Mouse (Mus musculus) splenic B cell, adult 2 months (primary cell): Measurements from ENCODE around the gene Snd1.

Experiments used
- DNase-seq: peaks from one replicate; pipeline ENCODE4 v3.0.0-alpha.2; 2011; ENCODE audit warnings: low read depth, low spot score
- H3K27me3 ChIP-seq: 2 replicates; pipeline ENCODE4 v1.6.1; 2012; ENCODE audit warnings: mild to moderate bottlenecking, low read length, moderate library complexity, mixed read lengths; ENCODE audit not compliant: control insufficient read depth, poor library complexity, insufficient read depth, severe bottlenecking
- H3K36me3 ChIP-seq: 2 replicates; pipeline ENCODE4 v1.6.1; 2012; ENCODE audit warnings: mild to moderate bottlenecking, low read length, moderate library complexity, mixed read lengths; ENCODE audit not compliant: control insufficient read depth, poor library complexity, insufficient read depth, severe bottlenecking

The Snd1 gene

DNA sequence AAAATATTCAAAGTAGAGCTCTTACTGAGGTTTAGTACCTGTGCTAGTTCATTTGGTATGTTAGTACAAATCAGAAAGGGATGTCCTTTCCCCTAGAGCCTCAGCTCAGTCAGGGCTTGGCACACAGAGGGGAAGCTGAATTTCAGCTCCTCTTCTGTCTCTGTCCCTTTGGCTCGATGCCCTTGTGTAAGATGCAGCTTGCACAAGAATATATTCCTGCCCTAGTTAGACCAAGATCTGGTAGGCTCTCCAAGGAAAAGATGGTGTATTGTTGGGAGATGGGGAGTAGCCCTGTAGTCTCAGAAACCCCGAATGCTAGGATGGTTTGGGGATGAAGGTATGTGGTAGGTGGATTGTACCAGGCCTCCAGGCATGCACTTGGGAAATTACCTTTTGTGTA, 74.4 kb downstream of the Snd1 start:
- no peak for DNase-seq
- Histone ChIP-seq H3K36me3 (no peaks in the 10 kb centered on the region), H3K27me3 (no peaks in the 10 kb centered on the region)

DNA sequence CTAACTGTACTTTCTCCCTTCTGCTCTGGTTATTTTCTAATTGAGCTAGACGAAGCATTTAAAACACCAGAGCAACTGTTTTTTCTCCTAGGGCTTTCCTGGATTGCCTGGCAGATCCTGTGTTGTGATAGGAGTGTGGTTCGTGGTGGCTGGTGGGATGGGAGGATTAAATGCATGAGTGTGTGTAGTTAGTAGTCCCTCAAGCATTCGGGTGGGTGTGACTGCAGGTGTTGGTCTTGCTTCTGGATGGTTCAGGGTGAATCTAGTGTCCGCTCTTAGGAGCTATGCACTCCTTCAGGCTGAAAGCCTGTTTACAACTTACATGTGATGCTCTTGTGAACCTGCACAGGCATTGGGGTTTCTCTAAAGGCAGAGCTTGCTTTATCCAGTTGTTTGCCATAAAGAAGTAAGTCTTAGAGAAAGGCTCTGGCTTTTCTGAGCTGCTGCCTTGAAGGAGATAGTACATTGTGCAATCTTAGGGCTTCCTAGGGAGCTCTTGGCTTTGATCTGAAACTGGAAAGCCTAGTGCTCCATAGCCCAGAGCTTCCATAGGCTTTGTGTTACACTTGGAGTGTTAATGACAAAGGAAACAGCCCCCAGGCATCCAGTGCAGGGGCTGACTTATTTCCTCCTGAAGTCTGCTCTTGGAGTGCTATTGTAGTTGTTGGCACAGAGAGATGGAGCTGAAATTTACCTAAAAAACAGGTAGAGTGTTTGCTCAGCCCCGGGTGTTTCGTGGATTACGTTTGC, 75.5 kb downstream of the Snd1 start:
- no peaks in the 10 kb centered on the region for H3K27me3 ChIP-seq
- H3K36me3 ChIP-seq: no peaks in the 10 kb centered on the region
- DNase-seq: no peak

DNA sequence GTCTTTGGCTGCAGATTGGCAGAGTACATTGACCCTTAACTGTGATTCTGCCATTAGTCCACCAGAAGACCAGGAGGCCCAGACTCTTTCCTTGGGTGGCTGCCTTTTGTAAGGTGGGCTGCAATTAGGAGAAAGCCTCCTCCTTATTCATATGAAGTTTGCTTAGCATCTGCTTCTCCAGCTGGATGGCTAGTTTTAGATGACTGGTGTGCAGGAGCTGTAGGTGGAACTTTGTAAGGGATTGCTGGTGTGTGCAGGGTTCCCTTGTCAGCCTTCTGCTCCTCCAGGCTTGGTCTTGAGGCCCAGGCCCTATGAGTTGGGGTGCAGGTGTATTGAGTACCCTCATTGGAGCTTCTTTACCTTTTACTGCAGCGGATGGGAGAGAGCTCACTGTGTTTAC, 79.5 kb downstream of the Snd1 start:
- no peaks in the 10 kb centered on the region for H3K36me3 ChIP-seq
- no peak for DNase-seq
- H3K27me3 ChIP-seq: no peaks in the 10 kb centered on the region

DNA sequence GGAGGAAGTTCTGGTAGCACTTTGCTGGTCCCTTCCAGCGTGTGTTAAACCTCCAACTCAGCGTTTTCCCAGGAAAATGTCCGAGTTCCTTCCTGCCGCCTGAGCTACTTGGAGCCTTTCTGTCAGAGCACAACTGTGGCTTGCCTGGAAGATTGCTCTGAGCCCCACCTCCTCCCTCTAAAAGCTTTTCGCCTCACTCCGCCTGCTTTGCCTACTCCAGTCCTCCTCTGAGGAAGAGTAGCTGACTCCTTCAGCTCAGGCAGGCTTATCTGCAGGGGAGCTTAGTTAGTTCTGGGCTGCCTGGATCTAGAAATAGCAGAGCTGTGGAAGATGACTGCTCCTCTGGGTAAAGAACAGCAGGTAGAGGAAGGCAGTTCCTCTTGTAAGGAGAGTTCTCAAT, 80.1 kb downstream of the Snd1 start:
- DNase-seq: no peak
- no peaks in the 10 kb centered on the region for H3K36me3 ChIP-seq
- H3K27me3 ChIP-seq: no peaks in the 10 kb centered on the region

DNA sequence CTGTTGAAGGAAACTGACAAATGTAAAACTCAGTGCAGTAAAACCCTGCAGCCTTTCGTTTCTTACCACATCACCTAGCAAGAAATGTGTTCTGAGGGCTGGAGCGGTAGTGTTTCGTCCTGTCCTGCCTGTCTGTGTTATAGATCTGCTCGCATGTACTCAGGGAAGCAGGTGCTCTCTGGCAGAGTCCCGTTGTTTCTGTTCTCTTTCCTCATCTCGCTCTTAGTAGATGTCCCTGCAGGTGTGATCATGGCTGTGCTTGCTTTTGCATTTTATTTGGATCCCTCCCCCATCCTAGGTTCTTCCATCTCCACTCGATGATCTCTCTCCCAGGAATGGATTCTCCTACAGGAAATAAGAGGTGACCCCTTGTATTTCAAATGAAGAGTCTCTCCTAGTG, 80.5 kb downstream of the Snd1 start:
- no peak for DNase-seq
- Histone ChIP-seq H3K27me3 (no peaks in the 10 kb centered on the region), H3K36me3 (no peaks in the 10 kb centered on the region)

DNA sequence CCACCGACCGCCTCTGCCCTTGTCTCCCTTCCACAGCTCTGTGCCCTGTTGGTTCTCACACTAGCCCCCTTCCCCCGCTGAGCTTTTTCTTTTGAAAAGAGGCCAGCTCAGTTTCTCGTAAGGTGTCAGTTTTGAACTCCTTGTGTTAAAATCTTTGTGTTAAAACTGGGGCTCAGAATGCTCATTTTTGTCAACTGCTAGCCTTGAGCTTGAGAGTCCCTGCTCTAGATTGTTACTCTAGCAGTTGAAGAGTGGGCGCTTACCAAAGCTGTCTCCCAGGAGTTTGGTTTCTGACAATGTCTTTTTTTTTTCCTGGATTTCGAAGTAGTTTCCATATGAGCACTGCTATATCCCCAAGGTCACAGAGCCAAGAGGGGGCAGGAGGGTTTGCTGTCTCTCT, 82.8 kb downstream of the Snd1 start:
- no peaks in the 10 kb centered on the region for H3K36me3 ChIP-seq
- no peaks in the 10 kb centered on the region for H3K27me3 ChIP-seq
- DNase-seq: no peak

DNA sequence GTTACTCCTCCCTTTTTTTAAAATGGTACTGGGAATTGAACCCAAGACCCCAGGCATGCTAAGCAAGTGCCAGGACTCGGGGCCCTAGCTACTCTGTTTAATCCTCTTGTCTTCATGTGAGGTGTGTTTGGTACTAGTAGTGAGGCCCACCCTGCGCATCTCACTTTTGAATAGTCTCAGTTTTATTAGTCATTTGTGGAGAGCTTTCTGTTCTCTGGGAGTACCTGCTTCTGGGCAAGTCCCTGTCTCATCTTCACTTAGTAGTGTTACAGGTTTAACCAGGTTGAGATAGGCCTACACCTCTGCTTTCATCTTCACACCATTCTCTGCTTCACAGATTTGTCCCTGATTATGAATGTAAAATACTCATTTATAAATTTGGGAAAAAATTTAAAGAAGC, 84.5 kb downstream of the Snd1 start:
- Histone ChIP-seq H3K27me3 (no peaks in the 10 kb centered on the region), H3K36me3 (no peaks in the 10 kb centered on the region)
- DNase-seq: no peak

DNA sequence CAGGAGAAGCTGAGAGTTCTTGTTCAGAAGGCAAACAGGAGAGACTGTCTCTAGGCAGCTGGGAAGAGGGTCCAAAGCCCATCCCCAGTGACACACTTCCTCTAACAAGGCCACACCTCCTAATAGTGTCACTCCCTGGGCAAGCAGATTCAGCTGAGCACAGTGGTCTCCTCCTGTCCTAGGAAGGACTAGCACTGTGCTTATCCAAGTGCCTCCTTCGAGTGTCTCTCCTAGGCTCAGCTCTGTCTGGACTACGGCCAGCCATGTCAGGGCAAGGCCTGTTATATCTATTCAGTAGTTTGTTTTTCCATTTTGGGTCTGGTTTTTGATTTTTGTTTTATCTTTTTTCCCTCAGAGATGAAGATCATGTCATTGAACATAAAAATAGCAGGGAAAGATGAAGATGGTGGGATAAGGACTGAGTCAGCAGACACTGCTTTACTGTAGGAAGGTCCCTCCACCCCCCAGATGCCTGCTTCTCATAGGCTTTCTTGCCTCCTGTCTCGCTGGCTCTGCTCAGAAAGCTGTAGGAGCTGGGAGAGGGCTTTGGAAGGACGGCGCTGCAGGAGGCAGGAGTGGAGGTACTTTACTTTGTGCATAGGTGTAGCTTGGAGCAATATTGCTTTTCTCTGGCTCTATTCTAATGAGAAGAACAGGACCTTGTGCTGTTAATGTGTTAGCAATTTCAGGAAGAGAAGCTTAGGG, 86.5 kb downstream of the Snd1 start:
- DNase-seq: no peak
- Histone ChIP-seq H3K36me3 (no peaks in the 10 kb centered on the region), H3K27me3 (no peaks in the 10 kb centered on the region)

DNA sequence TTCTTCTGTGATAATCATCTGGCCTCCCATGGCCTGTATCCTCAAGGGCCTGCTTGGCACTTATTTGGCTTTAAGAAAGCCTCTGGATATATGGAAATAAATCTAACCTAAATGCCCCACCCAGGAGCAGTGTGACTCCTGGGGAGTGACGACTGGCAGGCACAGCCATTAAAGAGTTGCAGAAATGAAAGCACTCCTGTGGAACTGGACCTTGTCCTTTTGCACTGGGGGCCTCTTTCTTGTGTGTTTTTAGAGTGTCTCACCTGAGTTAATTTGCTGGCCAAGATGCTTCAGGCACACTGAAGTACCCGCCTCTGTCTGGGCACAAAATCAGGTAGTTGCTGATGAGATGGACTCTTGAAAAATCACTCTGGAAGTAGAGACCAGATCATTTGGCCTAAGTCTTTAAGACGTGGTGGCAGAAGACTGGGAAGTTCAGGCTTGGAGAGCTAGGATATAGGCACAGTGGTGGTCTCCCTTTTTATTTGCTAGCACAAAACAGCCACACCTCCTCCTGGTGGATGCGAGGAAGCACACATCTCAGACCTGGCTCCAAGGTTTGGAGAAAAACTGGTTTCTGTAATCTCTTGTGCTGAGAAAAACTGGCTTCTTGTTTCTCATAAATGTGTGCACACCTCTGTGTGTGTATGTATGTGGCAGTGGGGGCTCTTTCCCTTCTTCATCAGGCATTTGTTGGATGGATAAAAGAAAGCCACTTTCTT, 87.5 kb downstream of the Snd1 start:
- DNase-seq: no peak
- no peaks in the 10 kb centered on the region for H3K27me3 ChIP-seq
- H3K36me3 ChIP-seq: no peaks in the 10 kb centered on the region

DNA sequence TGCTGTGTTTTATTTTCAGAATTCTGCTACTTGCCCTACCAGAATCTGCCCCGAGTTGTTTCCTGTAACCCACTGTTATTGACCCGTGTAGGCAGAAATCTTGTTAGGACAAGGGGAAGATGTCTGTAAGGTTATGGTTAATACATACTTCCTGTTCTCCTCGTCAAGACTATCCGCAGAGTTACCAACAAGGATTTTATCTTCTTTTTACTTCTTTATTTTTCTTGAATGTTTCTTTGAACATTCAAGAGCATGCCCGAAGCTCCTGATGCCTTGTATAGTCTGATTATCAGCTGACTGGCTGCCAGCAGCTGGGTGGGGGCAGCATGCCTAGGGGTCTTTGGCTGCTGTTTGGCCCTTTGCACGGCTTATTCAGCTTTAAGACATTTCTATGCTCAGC, 93.0 kb downstream of the Snd1 start:
- Histone ChIP-seq H3K36me3 (no peaks in the 10 kb centered on the region), H3K27me3 (no peaks in the 10 kb centered on the region)
- no peak for DNase-seq

DNA sequence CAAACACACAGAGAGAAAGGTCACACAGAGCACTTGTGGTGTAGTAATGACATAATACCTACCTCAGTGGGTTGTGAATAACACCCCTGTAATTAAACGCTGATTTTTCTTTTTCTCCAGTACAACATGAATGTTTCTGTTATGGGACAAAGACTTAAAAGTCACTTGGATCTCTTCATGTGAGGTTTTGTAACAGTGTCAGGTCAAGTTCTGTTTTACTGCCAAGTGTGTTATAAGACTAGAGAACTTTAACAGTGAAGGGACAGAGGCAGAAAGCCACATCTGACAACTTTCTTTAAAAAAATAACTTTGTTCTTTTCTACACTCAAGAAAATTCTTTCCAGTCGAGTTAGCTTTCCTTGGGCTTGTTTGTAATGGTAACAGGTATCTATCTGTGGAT, 97.0 kb downstream of the Snd1 start:
- Histone ChIP-seq H3K27me3 (no peaks in the 10 kb centered on the region), H3K36me3 (0 out of 2 replicates have a peak, but pooled peaks cover 2% of the 10 kb centered on the region)
- no peak for DNase-seq

DNA sequence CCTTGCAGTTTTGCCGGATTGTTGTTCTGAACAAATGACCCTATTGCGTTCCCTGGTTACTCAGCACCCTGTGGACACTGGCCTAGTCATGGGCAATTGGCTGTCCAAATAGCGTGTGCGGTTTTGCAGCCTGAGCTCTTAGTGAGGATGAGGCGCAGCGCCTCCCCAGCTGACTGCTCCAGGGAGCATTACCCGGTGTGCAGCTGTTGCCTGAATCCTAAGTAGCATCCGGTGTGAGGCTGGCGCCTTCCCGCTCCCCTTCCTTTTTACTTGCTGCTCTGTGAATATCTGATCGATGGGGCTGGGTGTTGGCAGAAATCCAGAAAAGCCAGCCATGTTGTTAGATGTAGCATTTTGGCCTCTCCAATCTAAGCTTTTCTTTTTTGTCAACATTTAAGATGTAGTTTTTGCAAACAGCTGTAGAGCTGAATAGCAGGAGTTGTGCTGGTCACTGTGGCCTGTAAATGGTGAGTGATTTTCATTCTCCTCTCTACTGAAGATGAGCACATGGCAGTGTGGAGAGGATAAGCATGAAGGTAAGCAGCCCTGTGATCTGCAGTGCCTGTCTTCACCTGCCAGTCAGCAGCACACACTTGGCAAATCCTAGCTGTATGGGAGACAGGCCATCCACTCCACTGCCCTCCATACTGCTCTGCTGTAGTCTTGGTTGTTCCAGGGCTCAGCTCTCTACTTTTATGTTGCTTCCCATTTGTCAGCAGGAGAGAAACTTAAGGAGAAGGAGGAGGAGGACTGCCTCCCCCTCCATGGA, 98.2 kb downstream of the Snd1 start:
- no peaks in the 10 kb centered on the region for H3K27me3 ChIP-seq
- no peak for DNase-seq
- 0 out of 2 replicates have a peak, but pooled peaks cover 2% of the 10 kb centered on the region for H3K36me3 ChIP-seq

DNA sequence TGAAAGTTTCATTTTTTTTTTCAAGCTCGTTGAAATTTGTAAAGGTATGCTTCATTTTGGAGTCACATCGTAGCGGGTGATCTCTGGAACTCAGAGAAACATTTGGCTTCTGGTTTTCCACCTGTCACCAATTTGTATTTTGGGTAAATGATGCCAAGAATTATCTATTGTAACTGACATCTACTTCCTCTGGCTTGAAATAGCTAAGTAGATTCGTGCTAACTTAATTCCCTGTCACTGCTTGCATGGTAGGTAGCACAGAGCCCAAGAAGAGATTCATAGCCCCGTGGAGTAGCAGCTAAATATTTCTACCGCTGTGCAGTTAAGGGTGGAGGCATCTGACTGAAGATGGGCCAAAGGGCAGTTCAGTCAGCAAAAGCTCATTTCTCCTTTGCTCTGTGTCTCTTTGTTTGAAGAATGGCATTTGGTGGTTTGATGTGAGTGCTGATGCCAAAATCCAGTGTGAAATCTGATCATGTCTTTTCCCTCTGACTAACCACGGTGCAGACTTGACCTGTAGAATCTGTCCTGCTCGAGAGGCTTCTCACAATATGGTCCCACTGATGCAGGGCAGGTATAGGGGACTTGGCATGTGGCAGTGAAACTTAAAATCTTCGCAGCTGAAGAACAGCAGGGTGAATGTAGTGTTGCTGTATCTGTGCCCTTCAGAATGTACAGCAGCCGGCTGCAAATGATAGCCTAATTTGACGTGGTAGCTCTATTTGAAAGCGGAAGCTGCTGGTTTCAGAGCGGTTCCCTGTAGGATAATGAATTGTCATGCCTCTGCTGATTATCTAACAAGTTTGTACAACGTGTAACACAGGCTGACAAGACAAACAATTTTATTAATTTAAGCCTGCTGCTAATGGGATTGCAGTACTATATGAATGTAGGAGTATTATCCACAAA, 101.7 kb downstream of the Snd1 start:
- DNase-seq: no peak
- 0 out of 2 replicates have a peak, but pooled peaks cover 2% of the 10 kb centered on the region for H3K36me3 ChIP-seq
- no peaks in the 10 kb centered on the region for H3K27me3 ChIP-seq

DNA sequence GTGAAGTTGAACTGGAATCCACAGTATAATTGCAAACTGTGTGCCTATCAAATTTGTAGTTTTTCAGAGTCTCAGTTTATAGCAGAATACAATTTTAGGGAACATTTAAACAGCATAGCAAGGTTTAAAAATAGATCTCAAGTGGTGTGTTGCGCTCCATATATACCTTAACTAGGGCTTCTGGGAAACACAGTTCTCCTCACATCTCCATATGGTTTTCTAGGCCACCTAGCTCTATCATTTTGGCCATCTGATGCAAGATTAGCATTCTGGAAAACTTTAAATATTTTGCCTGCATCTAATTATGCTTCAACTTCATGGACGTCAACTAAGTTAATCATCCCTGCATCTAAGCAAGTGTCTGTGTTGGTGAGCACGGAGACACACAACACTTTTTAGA, 107.9 kb downstream of the Snd1 start:
- no peaks in the 10 kb centered on the region for H3K27me3 ChIP-seq
- H3K36me3 ChIP-seq: no peaks in the 10 kb centered on the region
- DNase-seq: no peak
